Mouse (Mus musculus): Measurements from ENCODE around the gene Zfp827. TPM values are rescaled to one million over a fixed set of nuclear protein-coding genes. Genes with fewer than 3 reads are reported as not detected.
A peak's percentile ranks its signal among the peaks of the same experiment; 100 is the strongest.

Gene Zfp827
- polyA plus RNA-seq, 1 experiment = 9.6 TPM

DNA sequence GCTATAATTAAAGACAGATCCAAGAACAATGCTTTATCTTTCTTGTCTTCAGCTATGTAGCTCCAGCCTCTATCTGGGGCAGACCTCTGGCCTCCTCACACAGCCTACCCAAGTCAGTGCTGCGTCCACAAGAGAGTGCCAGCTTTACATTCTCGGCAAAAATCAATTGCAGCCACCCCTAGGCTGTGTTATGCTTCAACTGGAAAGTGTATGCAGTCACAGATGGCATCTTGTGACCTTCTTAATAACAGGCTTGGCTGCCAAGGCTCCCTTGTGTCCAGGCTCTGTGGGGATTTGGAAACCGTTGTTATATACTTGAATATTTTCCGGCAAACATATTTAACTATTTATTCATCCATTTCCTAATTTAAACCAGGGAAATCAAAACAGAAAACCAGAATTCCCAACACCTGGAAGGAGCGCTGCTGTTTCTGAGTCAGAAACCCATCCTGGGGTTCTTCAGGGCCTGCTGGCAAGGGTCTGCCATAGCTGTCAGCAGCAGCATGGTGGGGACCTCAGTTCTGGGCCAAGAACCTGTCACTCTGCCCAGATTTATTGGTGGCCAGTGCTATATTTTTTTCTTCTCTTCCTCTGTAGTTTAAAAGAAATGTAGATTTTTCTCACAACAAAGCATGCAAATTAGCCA is 194.0 kb downstream of the Zfp827 start:
- WGBS = 45% methylated on average over 5 of the region's 5 CpGs

DNA sequence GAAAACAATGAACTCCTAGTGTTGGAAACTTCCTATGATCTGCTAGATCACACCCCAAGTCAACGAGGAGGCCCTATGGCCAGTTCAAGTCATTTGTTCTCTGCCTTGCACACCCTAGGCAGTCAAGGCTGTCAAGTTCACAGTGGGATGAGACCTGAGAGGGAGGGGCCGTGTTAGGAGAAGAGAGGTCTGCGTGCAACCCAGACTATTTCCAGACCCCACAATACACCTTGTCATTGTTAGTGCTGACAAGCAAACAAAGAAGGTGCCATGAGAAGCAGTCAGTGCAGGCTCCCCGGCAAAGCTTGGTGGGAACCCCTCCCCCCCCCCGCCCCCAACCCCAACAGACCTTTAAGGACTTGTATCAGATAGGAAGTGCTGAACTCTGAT is 194.5 kb downstream of the Zfp827 start:
- TF ChIP-seq POLR2A (IDR thresholded peaks at IDR 0.05; ENCODE audit: low read depth, low read length) = no peak
- 82% methylated on average over 5 of the region's 5 CpGs for WGBS

More for the DNA sequence above, 194.0 kb downstream of the Zfp827 start:
- H3K27me3 ChIP-seq (replicated peaks; ENCODE audit: control insufficient read depth, insufficient read depth, low read length) = no peaks in the 10 kb centered on the region
- no peak overlapping the region for H3K4me3 ChIP-seq (ENCODE audit: insufficient read depth, low read depth, low read length)
- H3K27ac ChIP-seq (ENCODE audit: insufficient read depth, low read depth, low read length) = no peak overlapping the region
- DNase-seq = no peak
- TF ChIP-seq CTCF (conservative IDR thresholded peaks at IDR 0.05; ENCODE audit: insufficient read depth, insufficient read length, low read depth, low read length) = no peak
- no peak for TF ChIP-seq POLR2A (IDR thresholded peaks at IDR 0.05; ENCODE audit: low read depth, low read length)
- H3K4me1 ChIP-seq (ENCODE audit: control insufficient read depth, insufficient read depth, low read length) = peaks cover 3% of the 10 kb centered on the region; the same call in 1 of the 2 replicates
- H3K36me3 ChIP-seq (ENCODE audit: control insufficient read depth, insufficient read depth, low read length) = no peaks in the 10 kb centered on the region

DNA sequence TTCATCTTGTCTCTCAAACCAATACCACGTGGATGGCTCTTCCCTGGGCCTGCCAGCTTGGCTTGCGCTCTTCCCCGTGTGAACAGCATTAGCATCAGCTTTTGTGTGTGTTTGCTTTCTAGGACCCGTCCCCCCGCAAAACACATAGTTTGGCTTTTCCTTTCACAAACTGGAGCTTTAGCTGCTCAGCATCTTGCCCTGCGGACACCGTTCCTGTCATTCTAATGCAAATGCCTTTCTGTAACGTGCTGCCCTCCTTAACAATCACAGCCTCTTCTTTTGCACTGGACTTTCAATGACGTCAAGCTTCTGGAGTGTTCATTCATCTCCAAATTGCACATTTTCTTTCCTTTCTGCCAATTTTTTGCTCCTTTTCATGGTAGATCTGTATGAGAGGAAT is 196.1 kb downstream of the Zfp827 start:
- Histone ChIP-seq H3K27me3 (replicated peaks; ENCODE audit: control insufficient read depth, insufficient read depth, low read length) (no peaks in the 10 kb centered on the region), H3K4me3 (ENCODE audit: insufficient read depth, low read depth, low read length) (no peak overlapping the region), H3K4me1 (ENCODE audit: control insufficient read depth, insufficient read depth, low read length) (peaks cover 3% of the 10 kb centered on the region; the same call in 1 of the 2 replicates), H3K27ac (ENCODE audit: insufficient read depth, low read depth, low read length) (no peak overlapping the region), H3K36me3 (ENCODE audit: control insufficient read depth, insufficient read depth, low read length) (no peaks in the 10 kb centered on the region)
- no peak for TF ChIP-seq POLR2A (IDR thresholded peaks at IDR 0.05; ENCODE audit: low read depth, low read length)
- no peak for TF ChIP-seq CTCF (conservative IDR thresholded peaks at IDR 0.05; ENCODE audit: insufficient read depth, insufficient read length, low read depth, low read length)
- WGBS = 97% methylated on average over 9 of the region's 9 CpGs
- no peak for DNase-seq

More for the DNA sequence above, 194.5 kb downstream of the Zfp827 start:
- H3K4me3 ChIP-seq (ENCODE audit: insufficient read depth, low read depth, low read length) = no peak overlapping the region
- DNase-seq = no peak
- peaks cover 3% of the 10 kb centered on the region; the same call in 1 of the 2 replicates for H3K4me1 ChIP-seq (ENCODE audit: control insufficient read depth, insufficient read depth, low read length)
- no peaks in the 10 kb centered on the region for H3K27me3 ChIP-seq (replicated peaks; ENCODE audit: control insufficient read depth, insufficient read depth, low read length)
- no peaks in the 10 kb centered on the region for H3K36me3 ChIP-seq (ENCODE audit: control insufficient read depth, insufficient read depth, low read length)
- no peak overlapping the region for H3K27ac ChIP-seq (ENCODE audit: insufficient read depth, low read depth, low read length)

DNA sequence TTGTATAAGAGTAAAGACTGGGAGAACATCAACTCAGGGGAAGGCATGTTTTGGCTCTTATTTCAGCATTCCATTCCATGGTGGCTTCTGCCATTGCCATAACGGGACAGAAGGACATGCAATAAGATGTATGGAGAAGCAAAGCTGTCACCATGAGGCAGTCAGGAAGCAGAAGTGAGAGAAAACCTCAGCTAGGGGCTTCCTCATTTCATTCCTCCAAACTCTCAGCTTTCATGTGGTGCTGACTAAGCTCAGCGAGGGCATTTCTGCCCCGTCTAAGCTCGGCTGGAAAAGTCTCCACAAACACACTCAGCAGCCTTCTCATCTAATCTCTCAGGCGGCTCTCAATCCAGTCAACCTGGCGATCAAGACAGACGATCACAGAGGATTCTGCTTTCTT is 197.3 kb downstream of the Zfp827 start:
- WGBS = 83% methylated on average over 7 of the region's 7 CpGs
- peaks cover 3% of the 10 kb centered on the region; the same call in 1 of the 2 replicates for H3K4me1 ChIP-seq (ENCODE audit: control insufficient read depth, insufficient read depth, low read length)
- H3K27ac ChIP-seq (ENCODE audit: insufficient read depth, low read depth, low read length) = no peak overlapping the region
- no peaks in the 10 kb centered on the region for H3K27me3 ChIP-seq (replicated peaks; ENCODE audit: control insufficient read depth, insufficient read depth, low read length)
- H3K4me3 ChIP-seq (ENCODE audit: insufficient read depth, low read depth, low read length) = no peak overlapping the region
- no peaks in the 10 kb centered on the region for H3K36me3 ChIP-seq (ENCODE audit: control insufficient read depth, insufficient read depth, low read length)
- no peak for TF ChIP-seq POLR2A (IDR thresholded peaks at IDR 0.05; ENCODE audit: low read depth, low read length)
- no peak for TF ChIP-seq CTCF (conservative IDR thresholded peaks at IDR 0.05; ENCODE audit: insufficient read depth, insufficient read length, low read depth, low read length)
- peak; percentile 9 for DNase-seq

DNA sequence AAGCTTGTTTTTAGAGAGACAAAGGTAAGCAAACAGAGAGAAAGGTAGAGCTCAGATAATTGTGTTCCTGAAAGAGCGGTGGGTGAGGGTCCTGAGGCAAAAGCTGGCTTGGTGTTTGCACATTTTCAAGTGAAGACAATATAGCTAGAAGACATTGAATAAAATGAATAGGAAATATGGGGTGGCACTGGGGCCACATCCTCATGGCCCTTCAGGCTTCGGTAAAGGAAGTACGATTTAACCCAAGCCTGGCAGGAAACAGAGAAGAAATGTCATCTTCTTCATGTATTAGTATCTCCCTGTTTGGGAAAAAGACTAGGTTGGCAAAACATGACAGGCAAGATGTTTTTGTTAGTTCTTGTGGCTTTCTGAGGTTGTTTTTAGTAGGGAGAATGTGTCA is 197.8 kb downstream of the Zfp827 start:
- H3K27me3 ChIP-seq (replicated peaks; ENCODE audit: control insufficient read depth, insufficient read depth, low read length) = no peaks in the 10 kb centered on the region
- WGBS = 81% methylated on average over 3 of the region's 3 CpGs

DNA sequence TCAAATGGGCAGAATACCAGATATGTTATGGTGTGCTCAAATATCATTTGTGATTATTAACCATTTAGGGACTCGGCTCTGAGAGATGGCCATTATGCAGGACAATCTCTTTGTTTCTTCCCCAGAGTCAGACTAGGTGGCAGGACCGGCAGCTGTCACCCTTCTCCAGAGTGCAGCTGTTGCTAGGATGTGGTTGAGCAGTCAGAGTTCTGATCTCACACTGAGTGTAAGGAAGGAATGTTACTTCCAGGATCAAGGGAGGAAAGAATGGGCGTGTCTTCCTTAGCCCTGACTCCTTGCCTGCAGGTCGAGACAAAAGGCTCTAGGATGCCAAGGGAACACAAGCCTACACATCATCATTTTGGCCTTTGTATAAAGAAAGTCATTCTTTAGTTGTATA is 199.0 kb downstream of the Zfp827 start:
- TF ChIP-seq CTCF (conservative IDR thresholded peaks at IDR 0.05; ENCODE audit: insufficient read depth, insufficient read length, low read depth, low read length) (no peak), POLR2A (IDR thresholded peaks at IDR 0.05; ENCODE audit: low read depth, low read length) (no peak)
- no peaks in the 10 kb centered on the region for H3K27me3 ChIP-seq (replicated peaks; ENCODE audit: control insufficient read depth, insufficient read depth, low read length)
- H3K4me1 ChIP-seq (ENCODE audit: control insufficient read depth, insufficient read depth, low read length) = no peaks in the 10 kb centered on the region
- no peak for DNase-seq
- H3K4me3 ChIP-seq (ENCODE audit: insufficient read depth, low read depth, low read length) = no peak overlapping the region
- WGBS = 80% methylated on average over 4 of the region's 4 CpGs
- no peak overlapping the region for H3K27ac ChIP-seq (ENCODE audit: insufficient read depth, low read depth, low read length)
- H3K36me3 ChIP-seq (ENCODE audit: control insufficient read depth, insufficient read depth, low read length) = no peaks in the 10 kb centered on the region

More for the DNA sequence above, 197.8 kb downstream of the Zfp827 start:
- Histone ChIP-seq H3K27ac (ENCODE audit: insufficient read depth, low read depth, low read length) (no peak overlapping the region), H3K4me3 (ENCODE audit: insufficient read depth, low read depth, low read length) (no peak overlapping the region), H3K4me1 (ENCODE audit: control insufficient read depth, insufficient read depth, low read length) (peaks cover 3% of the 10 kb centered on the region; the same call in 1 of the 2 replicates), H3K36me3 (ENCODE audit: control insufficient read depth, insufficient read depth, low read length) (no peaks in the 10 kb centered on the region)
- no peak for DNase-seq
- TF ChIP-seq POLR2A (IDR thresholded peaks at IDR 0.05; ENCODE audit: low read depth, low read length) = no peak
- no peak for TF ChIP-seq CTCF (conservative IDR thresholded peaks at IDR 0.05; ENCODE audit: insufficient read depth, insufficient read length, low read depth, low read length)

DNA sequence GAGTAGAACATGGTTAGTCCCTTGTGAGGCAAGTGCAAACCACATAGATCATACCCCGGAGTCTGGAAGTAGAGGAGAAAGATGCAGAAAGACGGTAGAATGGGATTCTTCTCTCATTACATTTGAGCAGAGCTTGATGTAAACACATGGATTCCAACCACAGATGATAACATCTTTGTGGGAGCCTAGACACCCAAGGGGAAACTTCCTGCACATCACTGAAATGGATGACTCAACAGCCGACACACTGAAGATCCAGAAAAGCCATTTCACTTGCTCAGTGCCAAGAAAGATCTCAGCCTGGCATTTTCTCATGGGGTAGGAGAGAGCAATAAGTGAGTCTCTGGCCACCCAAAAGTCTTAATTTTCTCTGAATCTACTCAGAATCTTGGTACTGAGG is 199.7 kb downstream of the Zfp827 start:
- Histone ChIP-seq H3K4me3 (ENCODE audit: insufficient read depth, low read depth, low read length) (no peak overlapping the region), H3K27ac (ENCODE audit: insufficient read depth, low read depth, low read length) (no peak overlapping the region), H3K27me3 (replicated peaks; ENCODE audit: control insufficient read depth, insufficient read depth, low read length) (no peaks in the 10 kb centered on the region), H3K4me1 (ENCODE audit: control insufficient read depth, insufficient read depth, low read length) (no peaks in the 10 kb centered on the region), H3K36me3 (ENCODE audit: control insufficient read depth, insufficient read depth, low read length) (no peaks in the 10 kb centered on the region)
- no peak for DNase-seq
- 94% methylated on average over 3 of the region's 3 CpGs for WGBS
- TF ChIP-seq POLR2A (IDR thresholded peaks at IDR 0.05; ENCODE audit: low read depth, low read length) = no peak
- no peak for TF ChIP-seq CTCF (conservative IDR thresholded peaks at IDR 0.05; ENCODE audit: insufficient read depth, insufficient read length, low read depth, low read length)
